Mouse (Mus musculus) heart, postnatal 10 days (tissue): Measurements from ENCODE around the gene Paox. TPM values are rescaled to one million over a fixed set of nuclear protein-coding genes. Genes with fewer than 3 reads are reported as not detected.
"Not testable (repeated sequence)": the region's sequence is repeated elsewhere in the genome, so short reads cannot be mapped to it uniquely, and the experiment has no call there.

Experiments used
- DNase-seq, 2 experiments: peaks; one replicate each; pipeline ENCODE4 v3.0.0; 2021
- intact Hi-C: fragments of 180-260 bp; cut with DNase I; formaldehyde crosslinking; loops from one replicate; pipeline ENCODE4 v1.15.1; 2025
- total RNA-seq, 2 experiments: library from RNA; stranded (reverse); gene quantifications; 2 replicates each; pipeline ENCODE4 v1.2.3; 2021

Gene Paox
- total RNA-seq, 2 experiments from 2014 or later: 4.1 to 5.6 TPM

GRCm38 (mm10) chr7:140116329-140117054 is 893 bp downstream of the Paox start, which contains the start of gene Echs1:
TSS of gene Echs1 (minus strand) at chr7:140116476.
- peak; percentile 93 to 94 for DNase-seq
- intact Hi-C loops: no loop called here

GRCm38 (mm10) chr7:140120484-140120883 is 4.9 kb downstream of the Paox start:
- DNase-seq: no peak
- intact Hi-C loops: no loop called here

GRCm38 (mm10) chr7:140121338-140121910 is 5.8 kb downstream of the Paox start:
- DNase-seq: no peak
- intact Hi-C loops: no loop called here

GRCm38 (mm10) chr7:140122765-140123164 is 7.2 kb downstream of the Paox start:
- intact Hi-C loops: no loop called here
- DNase-seq: no peak

- no peak for DNase-seq
- intact Hi-C loops: no loop called here
Measured at GRCm38 (mm10) chr7:140124382-140124781, 8.8 kb downstream of the Paox start.

- intact Hi-C loops: no loop called here
- DNase-seq: peak; percentile 94
Measured at GRCm38 (mm10) chr7:140125278-140126021, 9.9 kb downstream of the Paox start.

- intact Hi-C loops: no loop called here
- no peak for DNase-seq
Measured at GRCm38 (mm10) chr7:140126022-140126350, 10.4 kb downstream of the Paox start.

GRCm38 (mm10) chr7:140126934-140127333 is 11.3 kb downstream of the Paox start:
- DNase-seq: no peak
- intact Hi-C loops: no loop called here

GRCm38 (mm10) chr7:140127911-140128310 is 12.3 kb downstream of the Paox start:
- intact Hi-C loops: no loop called here
- no peak for DNase-seq

- intact Hi-C loops, DNase-seq: not testable (repeated sequence)
Measured at GRCm38 (mm10) chr7:140132184-140132583, 16.6 kb downstream of the Paox start.

- intact Hi-C loops, DNase-seq: not testable (repeated sequence)
Measured at GRCm38 (mm10) chr7:140134033-140134432, 18.4 kb downstream of the Paox start.

- intact Hi-C loops: no loop called here
- DNase-seq: no peak
Measured at GRCm38 (mm10) chr7:140135106-140135770, 19.6 kb downstream of the Paox start.

GRCm38 (mm10) chr7:140137135-140138020 is 21.8 kb downstream of the Paox start, which contains the start of gene Mtg1:
TSS of gene Mtg1 (plus strand) at chr7:140137564.
- intact Hi-C loops: no loop called here
- peak; percentile 97 to 98 for DNase-seq

- no peak for DNase-seq
- intact Hi-C loops: no loop called here
Measured at GRCm38 (mm10) chr7:140138021-140138310, 22.4 kb downstream of the Paox start.

GRCm38 (mm10) chr7:140141350-140141749 is 25.8 kb downstream of the Paox start:
- intact Hi-C loops: loop anchor here (1.0 to 5.0 kb wide), 2 partner anchors 63 to 174 kb away; no protein-coding TSS in a partner anchor

GRCm38 (mm10) chr7:140144550-140144949 is 29.0 kb downstream of the Paox start:
- intact Hi-C loops: loop anchor here (5.0 kb wide), 1 partner anchor 177 kb away; no protein-coding TSS in a partner anchor
- DNase-seq: no peak

More at GRCm38 (mm10) chr7:140141350-140141749, 25.8 kb downstream of the Paox start:
- peak; percentile 77 to 82 for DNase-seq

GRCm38 (mm10) chr7:140153383-140153782 is 37.8 kb downstream of the Paox start:
- peak; percentile 21 to 33 for DNase-seq
- intact Hi-C loops: no loop called here

- intact Hi-C loops: no loop called here
Measured at GRCm38 (mm10) chr7:140153829-140154217, 38.2 kb downstream of the Paox start.

GRCm38 (mm10) chr7:140154218-140154927 is 38.8 kb downstream of the Paox start, which contains the start of gene Sprn:
TSS of gene Sprn (minus strand) at chr7:140154877.
- intact Hi-C loops: no loop called here
- DNase-seq: no peak

More at GRCm38 (mm10) chr7:140153829-140154217, 38.2 kb downstream of the Paox start:
- no peak for DNase-seq
